Mouse (Mus musculus) adrenal gland, adult 8-10 months (tissue): Measurements from ENCODE around the gene Xdh. TPM values are rescaled to one million over a fixed set of nuclear protein-coding genes. Genes with fewer than 3 reads are reported as not detected.
A peak's percentile ranks its signal among the peaks of the same experiment; 100 is the strongest.

Experiments used
- DNase-seq: peaks from one replicate; pipeline ENCODE4 v3.0.0; 2022
- total RNA-seq, 4 experiments: library from RNA; stranded (reverse); gene quantifications; 2 replicates each; pipeline ENCODE4 v1.2.4; 2022

The Xdh gene
- total RNA-seq, 4 experiments from 2014 or later: 136 to 432 (median 285) TPM

DNA sequence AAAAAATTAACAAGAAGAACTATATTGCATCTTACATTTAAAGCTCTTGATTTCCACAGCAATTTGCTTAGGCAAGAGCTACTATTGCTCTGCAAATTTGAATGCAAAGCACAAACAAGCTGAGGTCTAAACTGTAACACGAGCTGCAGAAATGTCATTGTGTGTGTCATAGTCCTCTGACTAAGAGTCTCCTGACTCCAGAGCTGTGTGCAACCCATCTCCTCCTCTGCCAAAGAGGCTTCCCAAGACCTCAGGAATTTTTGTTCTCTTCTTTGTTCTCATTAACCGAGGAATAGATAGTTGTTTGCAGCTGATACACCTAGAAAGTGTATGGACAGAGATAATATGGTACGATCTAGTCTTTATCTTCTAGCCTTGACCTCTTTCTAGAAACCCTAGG, 8.2 kb downstream of the Xdh start:
- DNase-seq: no peak

GRCm38 (mm10) chr17:73937073-73937472, 12.9 kb downstream of the Xdh start:
- DNase-seq: no peak

GRCm38 (mm10) chr17:73935163-73935562, 14.8 kb downstream of the Xdh start:
- no peak for DNase-seq

DNA sequence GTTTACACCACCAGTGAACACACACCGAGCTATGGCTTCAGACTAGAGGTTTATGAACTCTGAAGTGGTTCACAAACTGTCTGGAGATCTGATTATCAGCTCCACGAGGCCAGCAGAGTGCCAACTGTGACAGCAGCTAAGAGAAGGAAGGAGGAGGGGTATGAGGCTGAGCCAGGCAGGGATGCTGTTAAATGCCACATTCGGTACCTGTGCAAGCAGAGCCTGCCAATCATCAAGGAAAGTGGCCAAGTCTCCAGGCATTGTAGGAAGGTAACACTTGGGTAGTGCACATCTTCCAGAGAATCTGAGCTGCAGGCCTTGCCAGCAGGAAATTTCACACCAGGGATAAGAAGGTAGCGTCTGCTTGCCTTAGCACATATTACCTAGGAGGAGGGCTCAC, 15.7 kb downstream of the Xdh start:
- no peak for DNase-seq

GRCm38 (mm10) chr17:73933616-73934015, 16.4 kb downstream of the Xdh start:
- DNase-seq: no peak

DNA sequence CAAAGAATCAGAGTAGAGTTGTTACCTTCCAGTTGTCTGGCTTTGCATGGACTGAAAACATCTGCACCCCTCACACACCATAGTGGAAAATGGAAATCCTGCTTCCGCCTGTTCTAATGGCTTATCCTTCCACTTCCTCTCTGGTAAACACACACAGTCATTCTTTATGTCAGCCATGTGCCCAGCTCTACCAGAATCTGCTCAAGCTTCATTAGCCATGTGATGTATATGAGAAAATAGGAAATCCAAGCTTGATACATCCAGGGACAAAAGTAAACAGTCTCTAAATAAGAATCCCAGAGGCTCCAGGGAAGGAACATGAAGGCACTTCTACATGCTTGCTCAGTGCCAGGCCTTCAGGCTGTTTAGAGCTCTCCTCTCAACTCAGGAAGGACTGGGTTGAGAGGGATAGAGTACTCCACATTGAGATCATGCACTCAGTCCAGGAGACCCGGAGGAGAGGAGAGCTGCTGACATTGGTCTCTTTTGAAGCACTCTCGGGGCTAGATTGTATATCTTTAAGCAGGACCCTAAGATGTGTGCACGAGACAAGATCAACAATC, 17.4 kb downstream of the Xdh start:
- no peak for DNase-seq

GRCm38 (mm10) chr17:73919520-73919919, 30.5 kb downstream of the Xdh start:
- DNase-seq: no peak

GRCm38 (mm10) chr17:73918944-73919381, 31.0 kb downstream of the Xdh start:
- DNase-seq: no peak

DNA sequence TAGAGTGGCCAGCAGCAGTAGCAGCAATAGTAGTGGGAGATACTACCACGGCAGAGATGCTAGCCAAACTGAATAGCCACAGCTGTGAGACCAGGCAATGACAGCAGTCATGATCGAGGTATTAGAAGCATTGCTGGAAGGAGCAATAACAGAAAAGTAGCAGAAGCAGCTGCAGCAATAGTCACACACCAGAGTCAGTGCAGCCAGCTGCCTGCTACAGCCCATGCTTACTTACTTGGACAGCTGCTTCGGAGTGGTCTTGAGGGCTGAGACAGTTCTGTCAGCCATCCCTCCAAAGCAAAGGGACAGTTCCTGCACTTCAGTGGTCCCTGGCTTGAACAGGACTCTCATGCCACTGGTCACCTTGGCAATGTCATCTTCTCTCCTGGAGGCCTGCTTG, 31.9 kb downstream of the Xdh start:
- DNase-seq: no peak

- DNase-seq: no peak
Observed at GRCm38 (mm10) chr17:73917713-73918112, 32.3 kb downstream of the Xdh start.

GRCm38 (mm10) chr17:73914730-73915129, 35.3 kb downstream of the Xdh start:
- DNase-seq: no peak

GRCm38 (mm10) chr17:73906076-73906475, 43.9 kb downstream of the Xdh start:
- no peak for DNase-seq

DNA sequence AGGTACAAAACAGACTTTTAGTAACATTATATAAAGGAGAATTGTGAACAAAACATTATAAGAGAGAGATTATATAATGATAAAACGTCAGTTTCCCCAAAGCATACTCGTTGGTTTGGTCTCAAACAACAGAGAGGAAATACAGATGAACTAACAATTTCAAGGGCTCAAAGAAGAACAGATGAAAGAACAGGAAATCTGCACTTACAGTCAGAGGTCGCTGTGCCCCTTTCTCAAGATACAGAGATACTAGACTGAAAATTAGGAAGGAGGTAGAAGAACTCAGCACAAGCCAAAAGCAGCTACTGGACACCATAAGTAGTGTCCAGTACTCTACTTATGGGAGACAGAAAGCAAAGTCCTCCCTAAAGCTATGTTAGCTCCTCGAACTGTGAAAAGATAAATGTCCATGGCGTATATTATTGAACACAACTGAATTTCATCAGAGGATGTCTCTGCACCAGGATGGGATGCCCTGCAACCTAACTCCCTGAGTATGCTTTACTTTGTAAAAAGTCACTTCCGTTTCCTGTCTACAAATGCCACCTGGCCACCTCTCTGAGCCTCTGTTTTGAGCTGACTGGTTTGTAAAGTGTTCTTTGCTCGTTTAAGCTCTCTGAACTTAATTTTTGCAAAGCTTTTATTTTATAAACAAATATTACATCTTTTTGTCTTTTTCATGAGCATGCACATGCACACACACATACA, 44.8 kb downstream of the Xdh start:
- no peak for DNase-seq

DNA sequence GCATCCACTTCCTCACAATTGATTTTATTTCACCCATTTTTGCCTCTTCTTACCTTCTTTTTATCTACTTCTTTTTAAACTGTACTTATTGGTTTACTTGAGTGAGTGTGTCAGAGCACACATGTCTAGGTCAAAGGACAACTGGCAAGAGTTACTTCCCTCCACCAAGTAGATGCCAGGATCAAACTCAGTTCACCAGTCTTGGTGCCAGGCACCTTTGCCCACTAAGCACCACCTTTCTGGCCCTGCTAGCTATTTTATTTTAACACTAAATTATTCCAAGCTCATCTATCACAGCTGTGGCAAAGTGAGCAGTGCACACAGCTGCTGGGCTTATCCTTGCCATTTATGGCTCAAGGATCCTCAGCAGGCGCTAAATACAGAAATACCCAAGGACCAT, 46.9 kb downstream of the Xdh start:
- no peak for DNase-seq

DNA sequence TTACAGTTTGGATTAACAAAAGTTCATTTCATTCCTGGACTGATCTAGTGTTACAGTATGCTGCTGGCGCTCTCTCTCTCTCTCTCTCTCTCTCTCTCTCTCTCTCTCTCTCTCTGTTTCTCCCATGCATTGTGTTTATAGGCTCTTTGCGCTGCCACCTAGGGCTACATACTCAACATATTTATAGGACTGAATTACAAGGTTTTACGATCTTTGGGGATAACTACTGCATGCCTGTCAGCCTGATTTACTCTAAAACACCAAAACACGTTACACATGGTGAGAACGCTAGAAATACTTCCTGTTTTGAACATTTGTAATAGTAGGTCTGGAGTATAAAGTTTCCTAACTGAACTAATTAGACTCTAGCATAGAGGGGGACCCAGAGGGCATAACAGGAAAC, 47.8 kb downstream of the Xdh start:
- DNase-seq: no peak

DNA sequence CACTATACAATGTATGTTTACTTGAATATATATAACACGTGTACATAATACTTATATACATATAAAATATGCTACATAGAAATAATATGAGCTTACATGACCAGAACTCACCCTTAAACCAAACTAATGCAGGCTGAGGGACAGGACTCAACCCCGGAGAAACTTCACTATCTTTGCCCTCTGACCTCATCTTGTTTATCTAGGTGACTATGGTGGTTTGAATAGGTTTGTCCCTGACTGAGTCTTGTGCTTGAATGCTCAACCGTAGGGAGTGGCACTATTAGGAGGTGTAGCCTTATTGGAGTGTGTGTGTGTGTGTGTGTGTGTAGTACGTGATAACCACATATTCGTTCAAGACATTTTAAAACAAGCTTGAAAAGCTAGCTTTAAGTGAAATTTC, 55.6 kb downstream of the Xdh start:
- DNase-seq: no peak

- DNase-seq: no peak
Observed at GRCm38 (mm10) chr17:73893822-73894221, 56.2 kb downstream of the Xdh start.

DNA sequence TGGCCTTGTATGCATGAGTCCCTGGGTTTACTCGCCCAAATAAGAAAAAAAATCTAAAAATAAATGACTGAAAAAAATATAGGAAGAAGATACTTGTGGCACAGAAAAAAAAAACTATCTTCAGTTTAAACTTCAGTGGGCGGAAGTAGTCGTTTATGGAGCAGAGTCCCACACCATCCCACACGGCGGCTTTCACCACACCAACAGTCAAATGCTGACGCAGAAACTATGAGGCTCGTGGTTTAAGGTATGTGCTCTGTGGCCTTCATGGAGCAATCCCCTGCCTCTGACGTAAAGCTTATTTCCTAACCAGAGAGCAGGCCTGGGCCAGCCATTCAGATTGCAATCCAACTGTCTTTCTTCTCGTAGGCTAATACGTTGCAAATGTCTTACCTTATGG, 56.8 kb downstream of the Xdh start:
- DNase-seq: no peak

DNA sequence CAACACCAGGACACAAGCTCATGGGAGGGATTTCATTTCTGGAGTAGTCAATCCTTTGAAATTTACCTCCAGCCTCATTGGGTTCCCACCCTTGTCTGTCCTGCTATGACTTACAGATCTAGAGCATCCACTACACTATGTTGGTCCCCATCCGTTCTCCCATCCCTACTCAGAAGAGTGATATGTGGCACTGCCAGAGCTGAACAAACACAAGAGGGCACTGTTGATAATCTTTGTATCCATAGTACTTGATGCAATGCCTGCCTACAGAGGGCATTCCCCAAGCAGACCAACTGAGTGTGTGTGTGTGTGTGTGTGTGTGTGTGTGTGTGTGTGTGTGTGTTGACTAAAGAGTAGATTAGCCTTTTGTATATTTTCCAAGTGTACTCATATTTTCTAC, 58.4 kb downstream of the Xdh start:
- no peak for DNase-seq

GRCm38 (mm10) chr17:73886071-73886785, 63.8 kb downstream of the Xdh start:
- peak; percentile 35 for DNase-seq

GRCm38 (mm10) chr17:73883332-73883731, 66.7 kb downstream of the Xdh start:
- DNase-seq: no peak

GRCm38 (mm10) chr17:73882194-73882593, 67.8 kb downstream of the Xdh start:
- peak; percentile 71 for DNase-seq

DNA sequence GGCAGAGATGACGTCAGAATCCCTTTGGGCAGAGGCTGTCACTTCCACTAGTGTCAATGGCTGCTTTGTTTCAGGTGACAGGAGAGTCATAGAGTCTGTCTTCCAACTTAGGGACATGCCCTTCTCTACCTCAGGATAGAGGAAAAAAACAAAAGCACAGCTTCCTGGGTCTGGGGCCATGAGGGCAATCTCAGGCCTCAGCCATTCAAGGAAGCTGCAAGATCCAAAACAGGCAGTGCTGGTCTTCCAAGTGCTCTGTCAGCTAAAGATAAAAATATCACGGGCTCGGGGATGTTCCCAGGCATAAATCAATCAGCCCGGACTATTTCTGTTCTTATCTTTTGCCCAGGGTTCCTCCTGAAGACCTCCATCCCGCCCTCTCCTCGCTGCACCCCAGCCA, 68.7 kb downstream of the Xdh start:
- no peak for DNase-seq

DNA sequence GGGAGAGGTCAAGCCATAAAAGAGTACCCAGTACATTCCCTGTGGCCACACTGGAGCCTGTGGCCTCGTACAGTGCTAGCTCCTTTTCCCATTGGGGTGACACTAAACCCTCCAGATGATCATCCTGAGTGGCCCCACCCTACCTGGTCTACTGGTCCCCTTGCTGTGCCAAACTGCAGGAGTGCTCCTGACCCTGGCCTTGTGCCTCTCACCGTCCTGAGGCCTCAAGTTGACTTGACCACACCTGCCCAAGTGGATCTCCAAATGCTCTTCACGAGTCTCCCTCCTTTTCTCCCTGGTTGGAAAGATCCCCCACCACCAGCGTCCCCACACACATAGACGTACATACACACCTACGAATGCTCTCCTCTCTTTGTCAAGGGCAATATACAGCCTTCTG, 69.7 kb downstream of the Xdh start:
- no peak for DNase-seq
